Mouse (Mus musculus) CH12.LX (cell line): ENCODE results near the gene Cdyl2. TPM values are rescaled to one million over a fixed set of nuclear protein-coding genes. Genes with fewer than 3 reads are reported as not detected.

Experiments
- DNase-seq: peaks from one replicate; pipeline ENCODE4 v3.0.0-alpha.2; 2013; ENCODE audit errors: extremely low read depth
- H3K27ac ChIP-seq: 2 replicates; pipeline ENCODE4 v1.5.1; 2012; ENCODE audit warnings: low read depth, mild to moderate bottlenecking, control low read depth, moderate library complexity; ENCODE audit not compliant: insufficient read depth
- H3K27me3 ChIP-seq: replicated peaks from 2 replicates; pipeline ENCODE3; 2012; ENCODE audit warnings: inconsistent platforms
- H3K36me3 ChIP-seq, 2 experiments: replicated peaks in 1 of 2; 2 replicates each; pipeline versions ENCODE3 to v1.6.1; 2012; ENCODE audit warnings: inconsistent platforms in 1 of 2, low read length in 1 of 2, mild to moderate bottlenecking in 1 of 2, mixed read lengths in 1 of 2, moderate library complexity in 1 of 2; ENCODE audit not compliant: control insufficient read depth in 1 of 2, insufficient read depth in 1 of 2
- H3K4me1 ChIP-seq, 2 experiments: 2 replicates each; pipeline ENCODE4 v1.6.1; 2012; ENCODE audit warnings: inconsistent platforms in 1 of 2, moderate library complexity in 1 of 2; ENCODE audit not compliant: insufficient read depth in 2 of 2, control insufficient read depth in 1 of 2
- H3K4me2 ChIP-seq: 2 replicates; pipeline ENCODE4 v1.6.1; 2012; ENCODE audit warnings: low read depth, mild to moderate bottlenecking, control low read depth; ENCODE audit not compliant: poor library complexity, insufficient read depth, severe bottlenecking
- H3K4me3 ChIP-seq, 3 experiments: fragments of 150-350 bp in 1 of 3; sonication (generic) in 1 of 3; replicated peaks in 1 of 3; 2 replicates each; pipeline versions ENCODE3 to v1.5.1; 2011 to 2012; ENCODE audit warnings: low read depth in 2 of 3, low read length in 2 of 3, mild to moderate bottlenecking in 2 of 3, moderate library complexity in 2 of 3, control low read depth in 1 of 3, improper control_type of control experiment in 1 of 3, inconsistent platforms in 1 of 3, mixed read lengths in 1 of 3; ENCODE audit not compliant: poor library complexity in 1 of 3
- H3K79me2 ChIP-seq: replicated peaks from 2 replicates; pipeline ENCODE4 v1.6.1; 2012; ENCODE audit warnings: mild to moderate bottlenecking, moderate library complexity; ENCODE audit not compliant: control insufficient read depth, poor library complexity, insufficient read depth, severe bottlenecking; ENCODE audit errors: extremely low read depth
- H3K9ac ChIP-seq: 2 replicates; pipeline ENCODE4 v1.6.1; 2012; ENCODE audit warnings: low read depth, mild to moderate bottlenecking, control low read depth, moderate library complexity; ENCODE audit not compliant: insufficient read depth
- H3K9me3 ChIP-seq: replicated peaks from 2 replicates; pipeline ENCODE3; 2012; ENCODE audit warnings: low read length, inconsistent platforms, mixed read lengths
- BHLHE40 ChIP-seq: IDR thresholded peaks from 2 replicates; pipeline ENCODE4 v1.6.1; 2011; ENCODE audit warnings: mild to moderate bottlenecking, low read depth, low read length, improper control_type of control experiment
- CHD1 ChIP-seq: IDR thresholded peaks from 2 replicates; pipeline ENCODE4 v1.6.1; 2012; ENCODE audit warnings: low read depth, low read length, improper control_type of control experiment, inconsistent platforms
- CTCF ChIP-seq, 2 experiments: IDR thresholded peaks in 1 of 2; conservative IDR thresholded peaks in 1 of 2; 2 replicates each; pipeline ENCODE4 v1.5.1; 2011 to 2012; ENCODE audit warnings: low read depth in 2 of 2, low read length in 2 of 2, improper control_type of control experiment in 1 of 2, inconsistent platforms in 1 of 2, mild to moderate bottlenecking in 1 of 2, moderate library complexity in 1 of 2
- E2F4 ChIP-seq: IDR thresholded peaks from 2 replicates; pipeline ENCODE4 v1.6.1; 2011; ENCODE audit warnings: low read depth, low read length, improper control_type of control experiment; ENCODE audit not compliant: insufficient replicate concordance
- ELF1 ChIP-seq: IDR thresholded peaks from 2 replicates; pipeline ENCODE4 v1.6.1; 2014; ENCODE audit warnings: low read depth, mild to moderate bottlenecking, inconsistent platforms, low read length, improper control_type of control experiment
- EP300 ChIP-seq: IDR thresholded peaks from 2 replicates; pipeline ENCODE4 v1.6.1; 2011; ENCODE audit warnings: low read length, improper control_type of control experiment
- HCFC1 ChIP-seq: IDR thresholded peaks from 2 replicates; pipeline ENCODE4 v1.6.1; 2012; ENCODE audit warnings: low read depth, mild to moderate bottlenecking, inconsistent platforms, low read length, improper control_type of control experiment
- IRF4 ChIP-seq: IDR thresholded peaks from 2 replicates; pipeline ENCODE4 v1.6.1; 2014; ENCODE audit warnings: low read depth, mild to moderate bottlenecking, inconsistent platforms, low read length, improper control_type of control experiment
- JUN ChIP-seq: IDR thresholded peaks from 2 replicates; pipeline ENCODE4 v1.6.1; 2011; ENCODE audit warnings: low read depth, mild to moderate bottlenecking, low read length, improper control_type of control experiment, moderate library complexity; ENCODE audit not compliant: insufficient read depth
- MAX ChIP-seq: IDR thresholded peaks from 2 replicates; pipeline ENCODE4 v1.6.1; 2011; ENCODE audit warnings: low read length, improper control_type of control experiment
- MAZ ChIP-seq: IDR thresholded peaks from 2 replicates; pipeline ENCODE4 v1.6.1; 2012; ENCODE audit warnings: low read depth, mild to moderate bottlenecking, inconsistent platforms, low read length, improper control_type of control experiment, moderate library complexity
- MEF2A ChIP-seq: IDR thresholded peaks from 2 replicates; pipeline ENCODE4 v1.6.1; 2014; ENCODE audit warnings: low read depth, mild to moderate bottlenecking, inconsistent platforms, low read length, improper control_type of control experiment, borderline replicate concordance
- MXI1 ChIP-seq: IDR thresholded peaks from 2 replicates; pipeline ENCODE4 v1.6.1; 2011; ENCODE audit warnings: mild to moderate bottlenecking, low read depth, low read length, improper control_type of control experiment
- MYC ChIP-seq: IDR thresholded peaks from 2 replicates; pipeline ENCODE4 v1.6.1; 2011; ENCODE audit warnings: low read depth, mild to moderate bottlenecking, improper control_type of control experiment, low read length
- PAX5 ChIP-seq: IDR thresholded peaks from 2 replicates; pipeline ENCODE4 v1.6.1; 2012; ENCODE audit warnings: low read length, inconsistent platforms, mixed read lengths
- POLR2A ChIP-seq: IDR thresholded peaks from 2 replicates; pipeline ENCODE4 v1.6.1; 2011; ENCODE audit warnings: low read depth, mild to moderate bottlenecking, improper control_type of control experiment, low read length
- RCOR1 ChIP-seq: conservative IDR thresholded peaks from 2 replicates; pipeline ENCODE4 v1.6.1; 2012; ENCODE audit warnings: low read depth, mild to moderate bottlenecking, inconsistent platforms, low read length, improper control_type of control experiment
- SIN3A ChIP-seq: IDR thresholded peaks from 2 replicates; pipeline ENCODE4 v1.6.1; 2012; ENCODE audit warnings: low read length, improper control_type of control experiment, inconsistent platforms
- TBP ChIP-seq: conservative IDR thresholded peaks from 2 replicates; pipeline ENCODE4 v1.6.1; 2011; ENCODE audit warnings: low read depth, low read length, improper control_type of control experiment
- TCF12 ChIP-seq: IDR thresholded peaks from 2 replicates; pipeline ENCODE4 v1.6.1; 2014; ENCODE audit warnings: low read depth, mild to moderate bottlenecking, inconsistent platforms, low read length, improper control_type of control experiment
- USF1 ChIP-seq: IDR thresholded peaks from 2 replicates; pipeline ENCODE4 v1.6.1; 2014; ENCODE audit warnings: low read depth, mild to moderate bottlenecking, inconsistent platforms, low read length, improper control_type of control experiment
- USF2 ChIP-seq: conservative IDR thresholded peaks from 2 replicates; pipeline ENCODE4 v1.6.1; 2011; ENCODE audit warnings: low read depth, low read length, improper control_type of control experiment
- ZMIZ1 ChIP-seq: IDR thresholded peaks from 2 replicates; pipeline ENCODE4 v1.6.1; 2012; ENCODE audit warnings: low read depth, mild to moderate bottlenecking, inconsistent platforms, low read length, improper control_type of control experiment
- dilution Hi-C: fragments of 300-500 bp; cut with MboI; formaldehyde crosslinking; loops from 2 replicates; pipeline ENCODE4 v1.14.3; 2020; ENCODE audit warnings: low sequenced_read_pairs; ENCODE audit not compliant: extremely low pct_unique_long_range_greater_than_20kb, extremely low pct_ligation_motif_present
- in situ Hi-C: fragments of 300-500 bp; cut with MboI; formaldehyde crosslinking; loops from 3 replicates; pipeline ENCODE4 v1.14.3; 2019; ENCODE audit warnings: low sequenced_read_pairs, low pct_ligation_motif_present, low pct_unique_long_range_greater_than_20kb, mixed read lengths
- polyA plus RNA-seq: library from polyadenylated mRNA; unstranded; fragments of >175 nt; gene quantifications from 2 replicates; pipeline ENCODE4 v1.2.1, GENCODE M21; 2012; ENCODE audit warnings: low read depth; ENCODE audit not compliant: insufficient read length
- total RNA-seq, 2 experiments: library from RNA; depleted of rRNA; stranded (reverse); fragments of 300-350 nt in 1 of 2; fragments of >200 nt in 1 of 2; gene quantifications; 2 replicates each; pipeline ENCODE4 v1.2.3; 2012 to 2014

The Cdyl2 gene
- total and polyA plus RNA-seq, 3 experiments = 4.4 to 9.4 (median 6.9) TPM

DNA sequence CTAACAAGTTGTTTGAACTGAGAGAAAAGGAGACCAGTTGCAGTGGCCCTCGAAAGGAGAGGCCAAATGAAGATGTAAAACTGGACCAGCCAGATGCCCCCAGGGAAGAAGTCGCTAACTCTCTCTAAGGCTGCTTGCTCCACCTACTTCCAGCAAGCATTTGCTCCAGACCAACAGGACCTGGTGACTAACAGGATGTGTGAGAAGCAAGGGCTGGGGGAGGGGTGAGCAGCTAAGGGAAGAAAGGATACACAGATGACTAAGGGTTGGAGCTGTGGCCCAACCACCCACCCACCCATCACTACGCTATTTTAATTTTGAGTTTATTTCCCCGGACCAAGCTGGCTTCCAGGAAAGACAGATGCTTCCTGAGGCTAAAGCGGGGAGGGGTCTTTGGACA is 2.5 kb upstream of the Cdyl2 start:
- Histone ChIP-seq H3K9me3 (peaks cover 3% of the 10 kb centered on the region), H3K36me3 (no peaks in the 10 kb centered on the region), H3K27ac (no peak overlapping the region), H3K9ac (no peak overlapping the region), H3K4me2 (no peak overlapping the region), H3K79me2 (no peaks in the 10 kb centered on the region), H3K27me3 (peaks cover 6% of the 10 kb centered on the region), H3K4me1 (peaks cover 4 to 22% of the 10 kb centered on the region in 2 experiments), H3K4me3 (no peak overlapping the region)
- DNase-seq = no peak
- in situ Hi-C loops = no loop called here
- dilution Hi-C loops = no loop called here
- TF ChIP-seq CHD1 = no peak
- TF ChIP-seq E2F4 = no peak
- no peak for TF ChIP-seq POLR2A
- TF ChIP-seq ZMIZ1 = no peak
- TF ChIP-seq JUN = no peak
- TF ChIP-seq MAX = no peak
- no peak for TF ChIP-seq MXI1
- no peak for TF ChIP-seq USF1
- no peak for TF ChIP-seq MAZ
- no peak for TF ChIP-seq USF2
- no peak for TF ChIP-seq CTCF (conservative IDR thresholded peaks at IDR 0.05 in 1 of 2, IDR thresholded peaks at IDR 0.05 in 1 of 2; ENCODE audit: low read depth in 2 of 2, low read length in 2 of 2)
- TF ChIP-seq MYC = no peak

DNA sequence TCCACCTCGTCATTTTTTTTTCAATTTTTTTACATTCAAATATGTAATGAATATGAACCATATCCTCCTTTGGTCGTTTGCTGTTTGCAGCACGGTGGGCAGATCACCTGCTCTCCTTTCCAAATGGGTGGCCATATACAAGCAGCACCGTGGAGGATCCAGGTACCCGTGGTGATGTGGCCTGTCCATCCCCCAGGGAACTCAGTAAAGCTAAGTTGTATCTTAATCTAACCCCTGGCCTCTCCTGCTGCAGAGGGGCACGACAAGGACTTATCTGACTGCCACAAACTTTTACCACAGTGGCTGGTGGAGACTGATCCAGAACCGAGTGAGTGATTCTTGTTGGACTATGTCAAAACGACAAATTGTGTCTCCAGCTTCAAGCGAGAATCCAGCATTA is 1.4 kb upstream of the Cdyl2 start:
- Histone ChIP-seq H3K36me3 (peaks cover 0 to 7% of the 10 kb centered on the region in 2 experiments), H3K79me2 (no peaks in the 10 kb centered on the region), H3K27me3 (peaks cover 6% of the 10 kb centered on the region), H3K9ac (no peak overlapping the region), H3K4me3 (no peak overlapping the region), H3K9me3 (peaks cover 2% of the 10 kb centered on the region), H3K4me1 (peaks cover 4 to 22% of the 10 kb centered on the region in 2 experiments), H3K4me2 (no peak overlapping the region), H3K27ac (no peak overlapping the region)
- in situ Hi-C loops = no loop called here
- DNase-seq = no peak
- dilution Hi-C loops = no loop called here
- TF ChIP-seq TBP (no peak), POLR2A (no peak), IRF4 (no peak), MAX (no peak), ZMIZ1 (no peak), ELF1 (no peak), EP300 (no peak), E2F4 (no peak), PAX5 (no peak), MEF2A (no peak), HCFC1 (no peak), USF2 (no peak), SIN3A (no peak), TCF12 (no peak), BHLHE40 (no peak), RCOR1 (no peak)
